Mouse (Mus musculus) thymus, postnatal 14 days (tissue): ENCODE data around the gene Qars.

Experiments used
- DNase-seq: peaks from one replicate; pipeline ENCODE4 v3.0.0; 2021

Gene Qars

GRCm38 (mm10) chr9:108540846-108541245, 33.3 kb downstream of the Qars start:
- DNase-seq = no peak

GRCm38 (mm10) chr9:108545986-108546385, 38.5 kb downstream of the Qars start:
- DNase-seq = no peak

GRCm38 (mm10) chr9:108546875-108547274, 39.4 kb downstream of the Qars start:
- no peak for DNase-seq

- DNase-seq = no peak
Observed at GRCm38 (mm10) chr9:108559169-108559568, 51.7 kb downstream of the Qars start.

GRCm38 (mm10) chr9:108560227-108560841, 52.8 kb downstream of the Qars start, which contains the start of gene Impdh2:
Gene Impdh2, plus strand, starts transcription at chr9:108560286.
- peak; percentile 94 for DNase-seq

- no peak for DNase-seq
Observed at GRCm38 (mm10) chr9:108563671-108564070, 56.2 kb downstream of the Qars start.

GRCm38 (mm10) chr9:108564131-108564530, 56.6 kb downstream of the Qars start:
- DNase-seq = no peak
